Mouse (Mus musculus) intestine, embryonic 14.5 days (tissue): ENCODE results near the gene Vmn1r179. TPM values are rescaled to one million over a fixed set of nuclear protein-coding genes. Genes with fewer than 3 reads are reported as not detected.
"Not testable (repeated sequence)": the region's sequence is repeated elsewhere in the genome, so short reads cannot be mapped to it uniquely, and the experiment has no call there.

ENCODE experiments used
- ATAC-seq: fragments of 200-750 bp; cut with Nextera tagmentation; replicated peaks from 2 replicates; pipeline ENCODE4 v1.8.0; 2017; ENCODE audit warnings: low read depth, moderate number of reproducible peaks, moderate TSS enrichment, moderate library complexity; ENCODE audit not compliant: low FRiP score, low TSS enrichment
- DNase-seq: peaks from one replicate; pipeline ENCODE4 v3.0.0-alpha.2; 2018; ENCODE audit warnings: low spot score
- H3K27ac ChIP-seq: fragments of 300-500 bp; sonication (generic); 2 replicates; pipeline ENCODE4 v1.5.1; 2014; ENCODE audit warnings: low read depth, mild to moderate bottlenecking, control low read depth
- H3K27me3 ChIP-seq: fragments of 300-500 bp; sonication (generic); replicated peaks from 2 replicates; pipeline ENCODE4 v1.6.1; 2014; ENCODE audit warnings: low read length, control low read depth; ENCODE audit not compliant: control insufficient read depth, insufficient read depth
- H3K36me3 ChIP-seq: fragments of 300-500 bp; sonication (generic); 2 replicates; pipeline ENCODE4 v1.6.1; 2014; ENCODE audit warnings: low read length, control low read depth; ENCODE audit not compliant: control insufficient read depth, insufficient read depth
- H3K4me1 ChIP-seq: fragments of 300-500 bp; sonication (generic); replicated peaks from 2 replicates; pipeline ENCODE4 v1.6.1; 2014; ENCODE audit warnings: low read length, control low read depth, mixed read lengths; ENCODE audit not compliant: control insufficient read depth, insufficient read depth
- H3K4me2 ChIP-seq: fragments of 300-500 bp; sonication (generic); 2 replicates; pipeline ENCODE4 v1.6.1; 2014; ENCODE audit warnings: low read length
- H3K4me3 ChIP-seq: fragments of 300-500 bp; sonication (generic); 2 replicates; pipeline ENCODE4 v1.5.1; 2014; ENCODE audit warnings: low read depth, low read length, control low read depth, mixed read lengths
- H3K9ac ChIP-seq: fragments of 300-500 bp; sonication (generic); 2 replicates; pipeline ENCODE4 v1.6.1; 2014; ENCODE audit warnings: mild to moderate bottlenecking, low read length
- H3K9me3 ChIP-seq: fragments of 300-500 bp; sonication (generic); 2 replicates; pipeline ENCODE4 v1.6.1; 2016; ENCODE audit warnings: low read length, control low read depth; ENCODE audit not compliant: control insufficient read depth
- WGBS: fragments of 180-500 bp; shearing (Covaris S2); extraction: QIAGEN DNeasy Blood & Tissue Kit; methylation state at CpG from one replicate; pipeline ENCODE4 v1.1.7; 2014; 5-methylcytosine and 5-hydroxymethylcytosine counted together
- polyA plus RNA-seq: library from polyadenylated mRNA; unstranded; fragments of >200 nt; fragmentation: Nextera tagmentation; extraction: Ambion mirVana; gene quantifications from 2 replicates; pipeline ENCODE4 v1.2.1, GENCODE M21; 2014

Vmn1r179 gene
- polyA plus RNA-seq, result not detected in 2 replicates

DNA sequence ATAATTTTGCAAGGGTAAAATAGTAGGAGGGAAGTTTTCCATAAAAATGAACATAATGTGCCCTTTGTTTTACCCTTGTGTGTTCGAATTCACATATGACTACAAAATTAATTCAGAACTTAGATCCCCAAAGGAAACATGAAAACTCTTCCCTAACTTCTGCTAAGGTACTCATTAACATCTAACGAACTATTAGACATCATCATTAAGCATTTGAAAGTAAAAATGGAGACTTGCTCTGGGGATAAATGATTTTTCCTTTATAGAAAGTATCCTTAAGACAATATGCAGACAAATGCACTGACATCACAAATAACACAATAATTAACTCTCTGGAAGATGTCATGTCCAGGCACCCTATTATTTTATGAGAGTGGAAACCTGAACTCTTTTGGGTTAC lies at the start of gene Vmn1r179:
Vmn1r179 (plus strand) TSS at position 301 of the 400 bp plus-strand sequence.
- H3K27ac ChIP-seq, result no peak within 1 kb of the TSS
- DNase-seq (no peak), ATAC-seq (no peak)
- no peaks in the 10 kb centered on the region for H3K36me3 ChIP-seq
- no peak within 1 kb of the TSS for H3K4me2 ChIP-seq
- no peak within 1 kb of the TSS for H3K9ac ChIP-seq
- no peaks in the 10 kb centered on the region for H3K4me1 ChIP-seq
- H3K27me3 ChIP-seq, result no peaks in the 10 kb centered on the region
- no peak within 1 kb of the TSS for H3K4me3 ChIP-seq
- WGBS, result 51% methylated on average over 2 of the region's 2 CpGs
- H3K9me3 ChIP-seq, result 0 out of 2 replicates have a peak, but pooled peaks cover 3% of the 10 kb centered on the region

DNA sequence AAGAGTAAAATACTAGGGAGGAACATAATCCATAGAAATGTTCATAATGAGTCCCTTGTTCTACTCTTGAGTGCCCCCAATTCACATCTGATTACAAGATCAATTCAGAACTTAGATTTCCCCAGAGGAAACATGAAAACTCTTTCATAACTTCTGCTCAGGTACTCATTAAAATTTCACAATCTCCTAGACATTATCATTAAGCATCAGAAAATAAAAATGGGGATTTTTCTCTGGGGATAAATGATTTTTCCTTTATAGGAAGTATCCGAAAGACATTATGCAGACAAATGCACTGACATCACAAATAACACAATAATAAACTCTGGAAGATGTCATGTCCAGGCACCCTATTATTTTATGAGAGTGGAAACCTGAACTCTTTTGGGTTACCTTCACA lies 35.1 kb upstream of the Vmn1r179 start, which contains the start of gene Vmn1r178:
Vmn1r178 (plus strand) TSS at position 301 of the 400 bp plus-strand sequence.
- Histone ChIP-seq H3K4me2 (no peak within 1 kb of the TSS), H3K9ac (no peak within 1 kb of the TSS), H3K27ac (no peak within 1 kb of the TSS), H3K36me3 (no peaks in the 10 kb centered on the region), H3K9me3 (peaks cover 6% of the 10 kb centered on the region; the same call in 1 of the 2 replicates), H3K4me1 (no peaks in the 10 kb centered on the region), H3K27me3 (no peaks in the 10 kb centered on the region), H3K4me3 (no peak within 1 kb of the TSS)
- DNase-seq (no peak), ATAC-seq (no peak)
- WGBS, result 86% methylated on average over 1 of the region's 1 CpGs

DNA sequence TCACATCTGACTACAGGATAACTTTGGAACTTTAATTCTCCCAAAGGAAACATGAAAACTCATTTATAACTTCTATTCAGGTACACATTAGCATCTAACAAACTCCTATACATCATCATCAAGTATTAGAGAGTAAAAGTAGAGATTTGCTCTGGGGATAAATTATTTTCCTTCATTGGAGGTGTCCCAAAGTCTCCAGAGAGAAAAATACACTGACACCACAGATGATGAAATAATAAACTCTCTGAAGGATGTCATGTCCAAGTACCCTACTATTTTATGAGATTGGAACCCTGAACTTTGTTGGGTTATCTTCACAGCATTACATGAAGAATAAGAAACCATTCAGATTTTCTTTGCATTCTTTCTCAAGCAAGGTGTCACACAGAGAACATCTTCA lies 23.6 kb downstream of the Vmn1r179 start, which contains the start of gene Vmn1r180:
Vmn1r180 (plus strand) TSS at position 301 of the 400 bp plus-strand sequence.
- Histone ChIP-seq H3K9ac (no peak within 1 kb of the TSS), H3K4me1 (no peaks in the 10 kb centered on the region), H3K4me2 (no peak within 1 kb of the TSS), H3K36me3 (no peaks in the 10 kb centered on the region), H3K27me3 (no peaks in the 10 kb centered on the region), H3K27ac (no peak within 1 kb of the TSS), H3K9me3 (no peaks in the 10 kb centered on the region), H3K4me3 (no peak within 1 kb of the TSS)
- no peak for DNase-seq
- no peak for ATAC-seq

DNA sequence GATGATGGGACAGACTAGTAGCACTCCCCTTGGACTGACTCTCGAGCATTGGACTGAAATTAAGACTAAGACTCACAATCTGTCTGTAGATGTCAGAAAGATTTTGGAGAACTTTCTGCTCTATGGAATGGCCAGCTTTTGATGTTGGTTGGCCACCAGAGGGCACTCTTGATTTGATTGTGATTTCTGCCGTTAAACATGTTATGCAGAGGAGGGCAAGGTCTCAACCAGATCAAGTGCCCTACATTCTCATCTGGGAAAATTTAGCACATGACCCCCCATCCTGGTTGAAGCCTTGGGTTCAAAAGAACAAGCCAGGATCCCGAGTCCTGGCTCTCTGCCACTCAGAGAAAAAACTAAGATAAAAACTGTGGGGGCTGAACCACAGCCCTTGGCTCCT lies 41.3 kb downstream of the Vmn1r179 start:
- not testable (repeated sequence) for H3K27ac ChIP-seq, ATAC-seq, H3K9ac ChIP-seq, DNase-seq, H3K36me3 ChIP-seq, H3K27me3 ChIP-seq, H3K4me2 ChIP-seq, H3K4me1 ChIP-seq, H3K4me3 ChIP-seq, H3K9me3 ChIP-seq
- WGBS, result 54% methylated on average over 3 of the region's 3 CpGs

DNA sequence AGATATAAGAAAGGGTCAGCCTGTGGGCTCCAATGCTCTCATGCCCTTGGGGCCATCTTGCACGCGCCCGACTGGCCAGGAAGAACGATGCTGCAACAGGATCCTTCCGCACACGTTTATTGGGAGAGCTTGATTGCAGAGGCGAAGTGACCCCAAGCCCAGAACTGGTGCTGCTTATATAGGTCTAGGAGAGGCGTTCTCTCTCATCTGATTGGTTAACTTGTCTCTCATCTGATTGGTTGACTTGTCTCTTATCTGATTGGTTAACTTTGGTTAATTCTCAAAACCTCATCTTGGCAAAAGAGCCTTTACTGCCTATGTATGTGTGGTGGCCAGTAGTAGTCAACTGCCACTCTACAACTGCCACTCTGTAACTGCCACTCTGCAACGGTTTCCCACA lies 47.5 kb downstream of the Vmn1r179 start, which contains the start of gene Vmn1r181:
Vmn1r181 (plus strand) TSS at position 301 of the 400 bp plus-strand sequence.
- not testable (repeated sequence) for DNase-seq, H3K4me2 ChIP-seq, H3K9me3 ChIP-seq, H3K4me1 ChIP-seq, H3K27me3 ChIP-seq, H3K27ac ChIP-seq, H3K9ac ChIP-seq, H3K4me3 ChIP-seq, H3K36me3 ChIP-seq, ATAC-seq
- 80% methylated on average over 9 of the region's 9 CpGs for WGBS

Other genes with a start within 250 kb of the Vmn1r179 start
- not detected in 2 replicates for gene Vmn1r173, start 226.3 kb upstream of the Vmn1r179 start, polyA plus RNA-seq
- gene Vmn1r174, start 174.7 kb upstream of the Vmn1r179 start, polyA plus RNA-seq, result not detected in 2 replicates
- not detected in 2 replicates for gene Vmn1r175, start 116.3 kb upstream of the Vmn1r179 start, polyA plus RNA-seq
- gene Vmn1r176, start 89.6 kb upstream of the Vmn1r179 start, polyA plus RNA-seq, result not detected in 2 replicates
- gene Vmn1r177, start 60.5 kb upstream of the Vmn1r179 start, polyA plus RNA-seq, result not detected in 2 replicates
- not detected in 2 replicates for gene Vmn1r178, start 35.0 kb upstream of the Vmn1r179 start, polyA plus RNA-seq
- gene Vmn1r180, start 23.7 kb downstream of the Vmn1r179 start, polyA plus RNA-seq, result not detected in 2 replicates
- gene Vmn1r181, start 47.6 kb downstream of the Vmn1r179 start, polyA plus RNA-seq, result not detected in 2 replicates
- not detected in 2 replicates for gene V1rd19, start 74.7 kb downstream of the Vmn1r179 start, polyA plus RNA-seq
- 0.07 TPM in 1 of 2 replicates, not detected in the other for gene Vmn1r183, start 126.3 kb downstream of the Vmn1r179 start, polyA plus RNA-seq
- 20.5 and 26.3 TPM in 2 replicates for gene Zfp180, start 154.9 kb downstream of the Vmn1r179 start, polyA plus RNA-seq
- 5.5 and 7.6 TPM in 2 replicates for gene Zfp112, start 185.3 kb downstream of the Vmn1r179 start, polyA plus RNA-seq
- gene Zfp235, start 207.2 kb downstream of the Vmn1r179 start, polyA plus RNA-seq, result 16.5 and 19.4 TPM in 2 replicates
- gene Zfp114, start 248.1 kb downstream of the Vmn1r179 start, polyA plus RNA-seq, result 5.0 and 6.3 TPM in 2 replicates